Mouse (Mus musculus): ENCODE measurements around the gene Fam117a.

The Fam117a gene

GRCm38 (mm10) chr11:95333209-95333608 is 3.6 kb upstream of the Fam117a start:
- DNase-seq (ENCODE audit: low spot score in 2 of 2): no peak

GRCm38 (mm10) chr11:95333805-95334204 is 3.0 kb upstream of the Fam117a start:
- no peak for DNase-seq (ENCODE audit: low spot score in 2 of 2)

- no peak for DNase-seq (ENCODE audit: low spot score in 2 of 2)
Measured at GRCm38 (mm10) chr11:95334448-95335060, 2.3 kb upstream of the Fam117a start.

GRCm38 (mm10) chr11:95337129-95337813 is 453 bp downstream of the Fam117a start:
- DNase-seq (ENCODE audit: low spot score in 2 of 2): peak in 1 of 2 experiments; percentile 29

GRCm38 (mm10) chr11:95337846-95338342 is 1.1 kb downstream of the Fam117a start:
- no peak for DNase-seq (ENCODE audit: low spot score in 2 of 2)

GRCm38 (mm10) chr11:95339471-95340021 is 2.7 kb downstream of the Fam117a start:
- DNase-seq (ENCODE audit: low spot score in 2 of 2): no peak

- DNase-seq (ENCODE audit: low spot score in 2 of 2): no peak
Measured at GRCm38 (mm10) chr11:95340259-95340658, 3.4 kb downstream of the Fam117a start.

- DNase-seq (ENCODE audit: low spot score in 2 of 2): no peak
Measured at GRCm38 (mm10) chr11:95340664-95341063, 3.8 kb downstream of the Fam117a start.

GRCm38 (mm10) chr11:95343180-95343579 is 6.4 kb downstream of the Fam117a start:
- no peak for DNase-seq (ENCODE audit: low spot score in 2 of 2)

- no peak for DNase-seq (ENCODE audit: low spot score in 2 of 2)
Measured at GRCm38 (mm10) chr11:95344181-95344580, 7.4 kb downstream of the Fam117a start.

GRCm38 (mm10) chr11:95350289-95350688 is 13.5 kb downstream of the Fam117a start:
- no peak for DNase-seq (ENCODE audit: low spot score in 2 of 2)

GRCm38 (mm10) chr11:95350960-95351359 is 14.1 kb downstream of the Fam117a start:
- no peak for DNase-seq (ENCODE audit: low spot score in 2 of 2)

- DNase-seq (ENCODE audit: low spot score in 2 of 2): no peak
Measured at GRCm38 (mm10) chr11:95352686-95353085, 15.9 kb downstream of the Fam117a start.

GRCm38 (mm10) chr11:95353226-95353625 is 16.4 kb downstream of the Fam117a start:
- no peak for DNase-seq (ENCODE audit: low spot score in 2 of 2)

- no peak for DNase-seq (ENCODE audit: low spot score in 2 of 2)
Measured at GRCm38 (mm10) chr11:95354228-95354944, 17.6 kb downstream of the Fam117a start.

- DNase-seq (ENCODE audit: low spot score in 2 of 2): no peak
Measured at GRCm38 (mm10) chr11:95354945-95355660, 18.3 kb downstream of the Fam117a start.

GRCm38 (mm10) chr11:95355661-95356011 is 18.8 kb downstream of the Fam117a start:
- DNase-seq (ENCODE audit: low spot score in 2 of 2): no peak

- no peak for DNase-seq (ENCODE audit: low spot score in 2 of 2)
Measured at GRCm38 (mm10) chr11:95356039-95356438, 19.2 kb downstream of the Fam117a start.

GRCm38 (mm10) chr11:95356469-95357273 is 19.9 kb downstream of the Fam117a start:
- DNase-seq (ENCODE audit: low spot score in 2 of 2): no peak

GRCm38 (mm10) chr11:95358263-95358662 is 21.4 kb downstream of the Fam117a start:
- no peak for DNase-seq (ENCODE audit: low spot score in 2 of 2)

GRCm38 (mm10) chr11:95364388-95364787 is 27.6 kb downstream of the Fam117a start:
- no peak for DNase-seq (ENCODE audit: low spot score in 2 of 2)

All from frontal cortex, postnatal 14 days (tissue).